Mouse (Mus musculus) midbrain, embryonic 13.5 days (tissue): Measurements from ENCODE around the gene Dbi. TPM values are rescaled to one million over a fixed set of nuclear protein-coding genes. Genes with fewer than 3 reads are reported as not detected.

Experiments
- ATAC-seq: fragments of 200-750 bp; cut with Nextera tagmentation; 2 replicates; pipeline ENCODE4 v1.8.0; 2017; ENCODE audit warnings: mild to moderate bottlenecking, moderate TSS enrichment, moderate library complexity
- H3K27ac ChIP-seq: fragments of 300-500 bp; sonication (generic); 2 replicates; pipeline ENCODE4 v1.5.1; 2015; ENCODE audit warnings: inconsistent platforms, mild to moderate bottlenecking, moderate library complexity
- H3K27me3 ChIP-seq: fragments of 300-500 bp; sonication (generic); 2 replicates; pipeline ENCODE4 v1.6.1; 2015; ENCODE audit warnings: mild to moderate bottlenecking, inconsistent platforms
- H3K36me3 ChIP-seq: fragments of 300-500 bp; sonication (generic); 2 replicates; pipeline ENCODE4 v1.6.1; 2015; ENCODE audit warnings: mild to moderate bottlenecking, inconsistent platforms
- H3K4me1 ChIP-seq: fragments of 300-500 bp; sonication (generic); replicated peaks from 2 replicates; pipeline ENCODE4 v1.6.1; 2015; ENCODE audit warnings: inconsistent platforms
- H3K4me2 ChIP-seq: fragments of 300-500 bp; sonication (generic); replicated peaks from 2 replicates; pipeline ENCODE4 v1.6.1; 2015; ENCODE audit warnings: moderate library complexity, mild to moderate bottlenecking, inconsistent platforms
- H3K4me3 ChIP-seq: fragments of 300-500 bp; sonication (generic); replicated peaks from 2 replicates; pipeline ENCODE4 v1.5.1; 2015; ENCODE audit warnings: mild to moderate bottlenecking, inconsistent platforms
- H3K9ac ChIP-seq: fragments of 300-500 bp; sonication (generic); replicated peaks from 2 replicates; pipeline ENCODE4 v1.6.1; 2015; ENCODE audit warnings: mild to moderate bottlenecking, inconsistent platforms
- H3K9me3 ChIP-seq: fragments of 300-500 bp; sonication (generic); 2 replicates; pipeline ENCODE4 v1.6.1; 2016; ENCODE audit warnings: mild to moderate bottlenecking, inconsistent platforms
- WGBS: fragments of 180-500 bp; shearing (Covaris S2); methylation state at CpG from one replicate; pipeline ENCODE4 v1.1.7; 2015; 5-methylcytosine and 5-hydroxymethylcytosine counted together
- polyA plus RNA-seq: library from polyadenylated mRNA; unstranded; fragments of >200 nt; fragmentation: Nextera tagmentation; extraction: Ambion mirVana; gene quantifications from 2 replicates; pipeline ENCODE4 v1.2.1, GENCODE M21; 2015

The Dbi gene
- polyA plus RNA-seq, 1 experiment from 2014 or later = 654 TPM

DNA sequence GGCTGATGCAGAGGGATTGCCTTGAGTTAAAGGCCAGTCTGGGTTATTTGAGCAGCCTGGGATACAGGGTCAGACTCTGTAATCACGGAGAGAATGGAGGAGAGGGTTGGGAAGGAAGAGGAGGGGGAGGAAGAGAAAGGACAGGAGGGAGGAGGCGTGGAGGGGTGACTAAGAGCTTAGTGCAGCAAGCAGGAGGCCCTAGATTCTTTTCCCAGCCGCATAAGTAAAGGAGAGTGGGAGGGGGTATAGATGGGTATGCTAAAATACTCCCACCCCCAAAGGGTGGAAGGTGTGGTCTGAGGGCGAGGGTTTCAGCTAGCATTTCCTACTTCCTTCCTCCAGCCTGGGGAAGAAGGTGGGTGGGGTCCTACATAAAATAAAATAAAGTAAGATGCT, 46.6 kb downstream of the Dbi start:
- Histone ChIP-seq H3K27me3 (peaks cover 51% of the 10 kb centered on the region), H3K4me1 (peaks cover 20% of the 10 kb centered on the region), H3K4me2 (peak overlapping the region; percentile 82; the same call in 1 of the 2 replicates), H3K36me3 (no peaks in the 10 kb centered on the region), H3K9me3 (no peaks in the 10 kb centered on the region), H3K4me3 (no peak overlapping the region), H3K27ac (no peak overlapping the region), H3K9ac (no peak overlapping the region)
- 21% methylated on average over 4 of the region's 4 CpGs for WGBS
- peak; percentile 7; the same call in 1 of the 2 replicates for ATAC-seq

GRCm38 (mm10) chr1:120073519-120074306, 47.2 kb downstream of the Dbi start, which contains the start of gene Tmem37:
TSS of gene Tmem37 (minus strand) at chr1:120074074.
- peak; percentile 72 for ATAC-seq
- Histone ChIP-seq H3K4me3 (peak within 1 kb of the TSS; percentile 43), H3K36me3 (no peaks in the 10 kb centered on the region), H3K4me1 (peaks cover 20% of the 10 kb centered on the region), H3K9ac (peak within 1 kb of the TSS; percentile 57; the same call in 1 of the 2 replicates), H3K9me3 (no peaks in the 10 kb centered on the region), H3K27ac (no peak within 1 kb of the TSS), H3K27me3 (peaks cover 51% of the 10 kb centered on the region), H3K4me2 (peak within 1 kb of the TSS; percentile 82)
- 1% methylated on average over 40 of the region's 40 CpGs for WGBS

GRCm38 (mm10) chr1:120072900-120073299, 48.0 kb downstream of the Dbi start:
- 14% methylated on average over 16 of the region's 16 CpGs for WGBS
- Histone ChIP-seq H3K36me3 (no peaks in the 10 kb centered on the region), H3K9ac (no peak overlapping the region), H3K27ac (no peak overlapping the region), H3K27me3 (peaks cover 51% of the 10 kb centered on the region), H3K4me2 (peak overlapping the region; percentile 82), H3K4me3 (peak overlapping the region; percentile 43), H3K4me1 (peaks cover 16% of the 10 kb centered on the region), H3K9me3 (no peaks in the 10 kb centered on the region)
- no peak for ATAC-seq

DNA sequence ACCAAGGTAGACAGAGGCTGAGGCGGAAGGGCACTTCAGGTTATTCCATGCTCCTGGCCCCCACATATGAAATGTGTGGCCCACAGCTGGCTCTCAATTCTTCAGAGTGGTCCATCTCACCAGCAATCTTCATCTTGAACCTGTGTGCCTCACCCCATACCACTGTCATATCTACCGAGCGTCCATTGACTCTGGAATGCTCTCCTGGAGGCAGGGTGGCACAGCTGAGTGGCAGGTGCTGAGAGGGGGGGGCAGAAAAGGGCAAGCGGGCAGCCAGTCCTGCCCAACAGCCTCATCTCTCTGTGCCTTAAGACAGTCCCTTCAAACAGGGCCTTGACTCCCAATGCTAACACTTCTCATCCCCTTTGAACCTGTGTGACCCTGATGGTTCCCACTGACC, 49.7 kb downstream of the Dbi start:
- Histone ChIP-seq H3K9me3 (no peaks in the 10 kb centered on the region), H3K4me1 (peaks cover 14% of the 10 kb centered on the region), H3K27me3 (peaks cover 48% of the 10 kb centered on the region), H3K4me2 (no peak overlapping the region), H3K9ac (no peak overlapping the region), H3K4me3 (no peak overlapping the region), H3K27ac (no peak overlapping the region), H3K36me3 (no peaks in the 10 kb centered on the region)
- no peak for ATAC-seq
- WGBS = 82% methylated on average over 4 of the region's 4 CpGs

DNA sequence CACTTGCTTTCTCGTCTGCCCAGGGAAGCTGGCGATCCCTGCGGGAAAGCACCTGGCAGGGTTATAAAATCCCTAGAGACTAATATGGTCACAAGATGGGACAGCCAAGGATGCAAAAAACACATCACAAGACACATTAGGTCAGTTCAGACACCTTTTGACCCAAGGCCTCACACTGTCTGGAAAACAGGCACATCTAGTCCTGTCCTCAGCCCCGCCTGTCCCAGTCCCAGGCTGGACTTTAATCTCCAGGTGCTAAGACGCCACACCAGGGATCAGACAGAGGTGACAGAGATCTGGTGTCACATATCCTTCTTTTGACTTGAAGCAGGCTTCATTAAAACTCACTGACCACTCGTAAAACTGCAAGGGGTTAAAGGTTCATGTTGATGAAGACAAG, 50.7 kb downstream of the Dbi start:
- 74% methylated on average over 6 of the region's 6 CpGs for WGBS
- H3K27ac ChIP-seq = no peak overlapping the region
- no peak overlapping the region for H3K9ac ChIP-seq
- peaks cover 41% of the 10 kb centered on the region for H3K27me3 ChIP-seq
- H3K4me1 ChIP-seq = peaks cover 14% of the 10 kb centered on the region
- no peak overlapping the region for H3K4me2 ChIP-seq
- no peaks in the 10 kb centered on the region for H3K36me3 ChIP-seq
- no peaks in the 10 kb centered on the region for H3K9me3 ChIP-seq
- ATAC-seq = no peak
- no peak overlapping the region for H3K4me3 ChIP-seq

DNA sequence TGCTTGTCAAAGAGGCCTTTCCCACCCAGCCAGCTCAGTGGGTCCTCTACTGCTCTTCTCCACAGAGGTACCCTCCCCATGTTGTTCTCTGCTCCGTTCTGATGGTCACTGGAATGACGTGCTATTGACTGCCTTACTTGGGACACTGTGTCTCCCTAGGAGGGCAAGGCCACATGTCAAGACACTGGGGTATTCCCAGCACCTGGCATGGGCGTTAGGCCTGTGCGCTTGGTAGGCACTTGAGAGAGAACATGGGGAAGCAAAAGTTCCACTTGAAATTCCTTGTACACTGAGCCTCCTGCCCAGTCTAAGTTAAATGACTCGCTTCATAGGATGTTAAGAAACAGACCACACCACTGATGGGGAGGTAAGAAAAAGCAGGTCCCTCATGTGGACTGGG, 51.8 kb downstream of the Dbi start:
- Histone ChIP-seq H3K27me3 (peaks cover 30% of the 10 kb centered on the region), H3K4me2 (no peak overlapping the region), H3K4me3 (no peak overlapping the region), H3K9me3 (no peaks in the 10 kb centered on the region), H3K4me1 (peaks cover 14% of the 10 kb centered on the region), H3K9ac (no peak overlapping the region), H3K36me3 (no peaks in the 10 kb centered on the region), H3K27ac (no peak overlapping the region)
- 79% methylated on average over 5 of the region's 5 CpGs for WGBS
- ATAC-seq = no peak

DNA sequence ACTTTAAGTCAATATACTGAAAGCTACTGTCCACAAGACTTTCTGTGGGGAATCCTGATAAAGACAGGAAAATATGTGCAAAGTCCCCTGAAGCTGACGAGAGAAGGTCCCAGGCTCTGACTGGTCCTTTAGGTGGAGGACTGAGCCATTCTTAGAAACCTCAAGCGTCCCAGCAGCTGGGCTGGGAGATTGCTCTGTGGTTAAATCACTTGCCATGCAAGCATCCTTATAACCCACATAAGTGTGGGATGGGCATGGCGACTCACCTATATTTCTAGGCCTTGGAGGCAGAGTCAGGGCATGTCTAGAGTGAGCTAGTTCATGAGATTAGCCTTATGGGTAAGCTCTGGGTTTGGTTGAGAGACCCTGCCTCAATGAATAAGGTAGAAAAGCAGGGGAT, 54.3 kb downstream of the Dbi start:
- H3K9me3 ChIP-seq = no peaks in the 10 kb centered on the region
- no peak for ATAC-seq
- H3K36me3 ChIP-seq = no peaks in the 10 kb centered on the region
- H3K4me2 ChIP-seq = no peak overlapping the region
- no peak overlapping the region for H3K9ac ChIP-seq
- peaks cover 5% of the 10 kb centered on the region for H3K27me3 ChIP-seq
- 88% methylated on average over 3 of the region's 3 CpGs for whole genome bisulfite sequencing
- H3K27ac ChIP-seq = no peak overlapping the region
- no peak overlapping the region for H3K4me3 ChIP-seq
- H3K4me1 ChIP-seq = no peaks in the 10 kb centered on the region

DNA sequence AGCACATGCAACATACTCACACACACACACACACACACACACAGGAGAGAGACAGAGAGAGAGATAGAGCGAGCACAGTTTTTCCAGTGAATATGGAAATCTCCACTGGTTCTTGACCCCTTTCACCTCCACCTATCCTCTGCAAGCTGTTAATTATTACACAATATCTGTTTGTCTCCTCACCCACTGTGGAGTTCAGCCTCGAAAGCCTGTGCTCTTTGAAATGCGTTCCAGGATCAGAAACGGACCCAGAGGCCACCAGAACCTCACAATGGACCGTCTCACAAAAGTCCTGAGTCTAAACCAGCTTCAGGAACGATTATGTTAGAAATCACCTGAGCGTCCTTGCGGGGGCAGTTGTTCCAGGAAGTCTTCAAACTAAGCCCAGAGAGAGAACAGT, 54.7 kb downstream of the Dbi start:
- no peaks in the 10 kb centered on the region for H3K9me3 ChIP-seq
- no peak overlapping the region for H3K9ac ChIP-seq
- no peaks in the 10 kb centered on the region for H3K36me3 ChIP-seq
- no peak overlapping the region for H3K4me3 ChIP-seq
- H3K4me2 ChIP-seq = no peak overlapping the region
- WGBS = 87% methylated on average over 8 of the region's 8 CpGs
- H3K27ac ChIP-seq = no peak overlapping the region
- peaks cover under 1% of the 10 kb centered on the region; the same call in 1 of the 2 replicates for H3K27me3 ChIP-seq
- no peaks in the 10 kb centered on the region for H3K4me1 ChIP-seq
- ATAC-seq = no peak

- Histone ChIP-seq H3K4me2 (no peak overlapping the region), H3K4me3 (no peak overlapping the region), H3K27ac (no peak overlapping the region), H3K9me3 (no peaks in the 10 kb centered on the region), H3K9ac (no peak overlapping the region), H3K27me3 (no peaks in the 10 kb centered on the region), H3K36me3 (no peaks in the 10 kb centered on the region), H3K4me1 (no peaks in the 10 kb centered on the region)
- ATAC-seq = no peak
- 89% methylated on average over 11 of the region's 11 CpGs for WGBS
These were observed 56.7 kb downstream of the Dbi start for GRCm38 (mm10) chr1:120064036-120064682.

Other genes starting within 250 kb of the Dbi start
- gene Tmem177, start 207.9 kb downstream of the Dbi start, polyA plus RNA-seq = 8.9 and 9.0 TPM in 2 replicates
- gene Cfap221, start 123.8 kb downstream of the Dbi start, polyA plus RNA-seq = 0.05 TPM in 1 of 2 replicates, not detected in the other
- gene Sctr, start 114.2 kb downstream of the Dbi start, polyA plus RNA-seq = 0.98 and 1.4 TPM in 2 replicates
- gene Tmem37, start 47.0 kb downstream of the Dbi start, polyA plus RNA-seq = 6.0 and 6.2 TPM in 2 replicates
- 20.7 and 21.8 TPM in 2 replicates for gene 3110009E18Rik, start 109 bp upstream of the Dbi start, polyA plus RNA-seq
- gene Steap3, start 151.6 kb upstream of the Dbi start, polyA plus RNA-seq = 1.5 and 2.1 TPM in 2 replicates
- gene C1ql2, start 219.5 kb upstream of the Dbi start, polyA plus RNA-seq = 6.1 and 8.0 TPM in 2 replicates